ENCODE assay signal across 8 mouse cellular contexts in genomic region chr2:129471905-129472304, GRCm38 (mm10).
A peak's percentile ranks its signal among the peaks of the same experiment; 100 is the strongest.
DNase-seq lines count a peak whose midpoint lies in the region; ATAC-seq lines count a peak whose summit lies in the region.

No protein-coding gene starts in this region.

- DNase-seq in heart, postnatal 4 days = peak; percentile 26
- no peak for DNase-seq in heart, adult 9 months (ENCODE audit: low spot score in 2 of 2)
- DNase-seq in spleen, postnatal 36 days (ENCODE audit: low spot score in 2 of 2) = peak; percentile 17 to 36
- DNase-seq in spleen, postnatal 4 days (ENCODE audit: low spot score in 2 of 2) = no peak
- DNase-seq in lung, postnatal 10 days = peak; percentile 41
- no peak for DNase-seq in testis, postnatal 14 days (ENCODE audit: low spot score)
- no peak for DNase-seq in spleen, adult 18-20 months

- ATAC-seq in common myeloid progenitor, adult 5-6 weeks (replicated peaks; ENCODE audit: low read depth, poor library complexity, severe bottlenecking) = 0 out of 2 replicates have a peak, but pooled peaks have one; percentile 39

Comparison
In these comparisons a context has a peak if more than half of its experiments do, and no peak if none do; other contexts are left out.
1. DNase-seq: peak in heart, postnatal 4 days (single experiment), spleen, postnatal 36 days (2 of 2) and lung, postnatal 10 days (single experiment); none in heart, adult 9 months (0 of 2), spleen, postnatal 4 days (0 of 2), testis, postnatal 14 days (single experiment) and spleen, adult 18-20 months (0 of 2).